Mouse (Mus musculus): ENCODE data around the gene Nudt8. TPM values are rescaled to one million over a fixed set of nuclear protein-coding genes. Genes with fewer than 3 reads are reported as not detected.
A peak's percentile ranks its signal among the peaks of the same experiment; 100 is the strongest.
"Not testable (repeated sequence)": the region's sequence is repeated elsewhere in the genome, so short reads cannot be mapped to it uniquely, and the experiment has no call there.

Gene Nudt8
- total RNA-seq (2021): 10 to 100 TPM; 18.3 to 20.2 TPM
- long read RNA-seq, experiment 1, transcript Nudt8-201 (4 exons, 787 nt): major isoform, 9 of 11 reads
- long read RNA-seq, experiment 1, partial matches to known transcripts: 0 of 11 reads
- long read RNA-seq, experiment 1, other reads (novel, unspliced or antisense): 1 of 11 reads
- long read RNA-seq, experiment 2, transcript Nudt8-201 (4 exons, 787 nt): major isoform, 15 of 15 reads
- long read RNA-seq, experiment 2, partial matches to known transcripts: 0 of 15 reads
- long read RNA-seq, experiment 2, other reads (novel, unspliced or antisense): 0 of 15 reads

DNA sequence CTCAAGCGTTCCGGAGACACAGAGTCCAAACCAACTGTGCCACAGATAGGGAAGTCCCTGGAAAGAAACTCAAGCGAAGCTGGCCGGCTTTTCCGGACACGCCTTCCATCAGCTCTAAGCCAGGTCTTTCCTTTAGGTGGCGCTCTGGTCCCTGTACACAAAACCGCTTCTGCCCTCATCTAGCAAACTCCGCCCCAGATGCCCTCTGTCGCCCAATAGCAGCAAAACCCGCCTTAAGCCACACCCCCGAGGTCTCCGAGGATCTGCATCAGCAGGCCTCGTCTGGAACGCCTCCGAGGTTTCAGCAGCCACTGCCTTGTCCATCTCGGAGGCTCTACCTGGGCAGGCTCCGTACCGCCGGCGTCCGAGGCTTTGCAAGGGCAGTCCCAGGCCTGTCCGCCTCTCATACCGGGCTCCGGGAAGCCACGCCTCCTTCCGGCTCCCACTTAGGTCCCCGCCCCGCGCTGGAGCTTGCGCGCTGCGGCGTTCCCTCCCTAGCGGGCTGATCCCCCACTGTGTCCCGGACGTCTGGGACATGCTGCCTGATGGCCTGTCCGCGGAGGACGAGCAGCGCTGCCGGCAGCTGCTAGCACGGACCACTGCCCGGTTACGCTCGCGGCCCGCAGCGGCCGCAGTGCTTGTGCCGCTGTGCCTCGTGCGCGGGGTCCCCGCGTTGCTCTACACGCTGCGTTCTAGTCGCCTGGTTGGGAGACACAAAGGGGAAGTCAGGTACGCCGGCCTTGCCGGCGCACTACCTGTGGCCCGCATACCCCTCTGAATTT, at the start of gene Nudt8, which contains the start of gene Gm49405:
Nudt8 (plus strand) TSS at position 462 of the 782 bp plus-strand sequence.
Gm49405 (plus strand) TSS at position 508 of the 782 bp plus-strand sequence.
- DNase-seq: peak; percentile 88

DNA sequence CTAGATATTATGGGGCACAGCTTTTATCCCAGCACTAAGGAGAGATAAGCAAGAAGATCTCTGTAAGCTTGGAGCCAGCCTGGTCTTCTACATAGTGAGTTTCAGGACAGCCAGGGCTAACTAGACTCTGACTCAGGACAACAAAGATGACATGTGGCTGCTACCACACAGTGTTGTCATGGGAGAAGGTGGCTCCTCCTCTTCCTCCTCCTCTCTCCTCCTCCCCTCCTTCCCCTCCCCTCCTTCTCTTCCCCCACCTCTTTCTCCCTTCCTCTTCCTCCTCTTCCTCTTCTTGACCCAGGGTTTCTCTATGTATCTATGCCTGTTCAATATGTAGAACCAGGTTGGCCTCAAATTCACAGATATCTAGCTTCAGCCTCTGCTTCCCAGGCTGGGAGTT, 48.9 kb upstream of the Nudt8 start:
- DNase-seq: no peak

DNA sequence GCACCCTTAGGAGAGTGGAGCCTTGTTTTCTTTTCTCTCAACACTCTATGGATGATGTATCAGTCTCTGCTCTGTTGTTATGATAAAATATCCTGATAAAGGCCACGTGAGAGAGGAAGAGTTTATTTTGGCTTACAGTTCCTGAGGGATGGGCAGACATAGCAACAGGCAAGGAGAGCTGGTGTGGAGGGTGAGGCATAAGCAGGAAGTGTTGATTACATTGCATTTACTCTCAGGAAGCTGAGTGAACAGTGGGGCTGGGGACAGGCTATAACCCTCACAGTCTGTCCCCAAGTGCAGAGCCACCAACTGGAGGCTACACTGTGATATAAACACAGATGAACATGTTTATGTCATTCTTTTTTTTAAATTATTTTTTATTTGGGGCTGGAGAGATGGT, 48.3 kb upstream of the Nudt8 start:
- no peak for DNase-seq

DNA sequence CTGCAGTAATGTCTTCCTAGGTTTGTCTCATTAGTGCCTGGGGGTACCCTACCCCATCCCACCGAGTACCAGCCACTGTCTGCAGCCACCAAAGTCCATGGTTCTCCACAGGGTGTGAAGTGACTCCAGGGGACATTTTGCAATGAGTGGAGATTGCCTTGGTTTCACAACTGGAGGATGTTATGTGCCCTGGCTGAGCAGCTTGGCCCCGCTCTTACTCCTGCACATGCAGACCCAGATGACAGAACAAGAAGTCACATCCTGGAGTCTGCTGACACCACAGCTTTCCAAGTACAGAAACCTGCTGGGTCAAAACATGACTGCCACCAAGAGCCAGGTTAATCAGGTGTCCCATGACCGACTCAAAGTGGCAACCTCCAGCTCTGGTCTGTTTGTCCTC, 45.3 kb upstream of the Nudt8 start:
- no peak for DNase-seq

DNA sequence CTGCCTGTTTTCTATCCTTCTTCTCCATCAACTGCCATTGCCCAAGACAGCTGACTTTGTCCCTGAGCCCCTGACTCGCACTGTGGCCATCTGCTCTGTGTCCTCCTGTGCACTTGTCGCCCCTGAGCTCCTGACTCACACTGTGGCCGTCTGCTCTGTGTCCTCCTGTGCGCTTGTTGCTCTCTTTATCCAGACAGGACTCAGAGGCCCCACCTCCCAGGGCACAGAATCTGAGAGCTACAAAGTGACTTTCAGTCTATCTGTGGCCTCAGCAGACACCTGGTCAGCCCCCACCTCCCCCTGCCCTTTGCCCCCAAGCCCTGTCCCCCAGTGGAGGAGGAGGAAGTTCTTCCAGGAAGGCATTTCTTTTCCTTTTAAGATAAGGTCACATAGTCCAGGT, 44.6 kb upstream of the Nudt8 start:
- no peak for DNase-seq

DNA sequence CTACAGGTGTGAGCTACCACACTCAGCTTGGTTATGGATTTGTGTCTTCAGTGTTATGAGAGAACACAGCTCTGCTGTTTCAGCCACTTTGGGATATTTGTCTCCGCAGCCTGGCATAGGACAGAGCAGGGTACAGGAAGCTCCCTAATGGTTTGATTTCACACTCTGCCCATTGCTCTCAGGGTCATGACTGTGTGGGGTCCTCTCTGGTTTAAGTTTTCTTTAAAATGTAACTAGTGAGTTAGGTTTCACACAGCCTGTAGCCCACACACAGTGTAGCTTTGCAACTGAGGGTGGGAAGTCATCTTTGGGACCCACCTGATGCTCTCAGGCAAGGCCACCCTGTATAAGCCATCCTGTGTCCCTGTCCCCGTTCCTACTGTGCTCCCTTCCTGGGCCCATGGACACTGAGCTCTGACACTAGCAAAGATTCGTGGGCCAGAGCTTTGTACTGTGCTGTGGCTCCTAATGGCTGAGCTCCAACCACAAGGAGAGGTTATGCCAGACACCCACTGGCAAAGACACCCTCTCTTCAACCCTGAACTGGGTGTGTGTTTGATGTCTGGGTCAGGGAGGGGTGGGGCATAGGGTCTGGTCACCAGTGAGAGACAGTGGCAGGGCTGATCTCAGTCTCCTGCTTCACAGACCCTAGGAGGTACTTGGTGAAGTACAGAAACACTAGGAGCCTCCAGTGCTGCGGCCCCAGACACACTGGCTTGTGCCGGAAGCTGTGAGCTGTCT, 42.9 kb upstream of the Nudt8 start:
- not testable (repeated sequence) for DNase-seq

DNA sequence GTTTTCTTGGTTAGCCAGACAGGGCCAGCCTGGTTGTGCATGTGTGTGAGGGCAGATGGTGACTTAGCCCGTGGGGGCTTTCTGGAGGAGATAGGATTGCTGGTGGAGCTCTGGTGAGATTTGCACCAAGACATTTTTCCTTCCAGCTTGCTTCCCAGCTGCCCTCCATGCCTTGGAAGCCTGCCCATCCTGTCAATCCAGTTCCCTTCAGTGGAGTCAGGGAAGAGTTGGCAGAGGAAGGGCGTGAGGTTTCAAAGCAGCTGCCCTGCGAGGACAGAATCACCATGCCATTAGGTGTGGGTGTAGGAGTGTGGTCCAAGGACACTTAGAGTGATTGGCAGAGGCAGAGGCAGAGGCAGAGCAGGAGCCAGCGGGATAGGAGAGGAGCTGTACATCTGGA, 41.9 kb upstream of the Nudt8 start, which contains the start of gene Aldh3b3:
Aldh3b3 (plus strand) TSS at position 176 of the 400 bp plus-strand sequence.
- DNase-seq: no peak

DNA sequence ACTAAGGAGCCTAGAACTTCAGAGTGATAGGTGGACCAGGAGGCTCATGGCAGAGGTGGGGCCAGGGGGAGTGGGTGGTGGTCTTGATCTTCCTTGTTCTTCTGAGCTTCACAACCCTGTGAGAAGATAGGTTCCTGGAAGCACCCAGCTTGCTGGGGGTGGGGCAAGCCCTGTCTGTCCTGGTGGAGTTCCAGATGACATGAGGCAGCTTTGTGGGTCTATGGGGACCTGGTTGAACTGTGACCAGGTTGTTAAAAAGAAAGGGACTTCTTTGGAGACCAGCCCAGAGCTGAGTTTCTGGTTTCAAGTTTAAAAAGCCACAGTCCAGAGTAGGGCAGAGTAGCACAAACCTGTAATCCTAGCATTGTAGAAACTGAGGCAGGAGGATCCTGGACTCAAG, 41.4 kb upstream of the Nudt8 start:
- DNase-seq: no peak

DNA sequence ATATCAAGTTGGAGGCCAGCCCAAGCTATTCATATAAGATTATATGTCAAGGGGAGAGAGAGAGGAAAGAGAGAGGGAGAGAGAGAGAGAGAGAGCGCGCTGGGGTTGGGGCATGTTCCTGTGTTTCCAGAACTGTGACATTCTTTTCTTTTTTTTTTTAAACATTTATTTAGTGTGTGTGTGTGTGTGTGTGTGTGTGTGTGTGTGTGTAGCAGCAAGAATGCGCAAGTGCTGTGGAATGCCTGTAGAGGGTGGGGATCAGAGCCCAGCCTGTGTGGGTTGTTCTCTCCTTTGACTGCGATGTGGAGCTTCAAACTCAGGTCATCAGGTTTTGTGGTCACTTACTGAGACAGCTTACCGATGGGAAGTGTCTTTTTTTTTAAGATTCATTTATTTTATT, 40.2 kb upstream of the Nudt8 start:
- DNase-seq: no peak

DNA sequence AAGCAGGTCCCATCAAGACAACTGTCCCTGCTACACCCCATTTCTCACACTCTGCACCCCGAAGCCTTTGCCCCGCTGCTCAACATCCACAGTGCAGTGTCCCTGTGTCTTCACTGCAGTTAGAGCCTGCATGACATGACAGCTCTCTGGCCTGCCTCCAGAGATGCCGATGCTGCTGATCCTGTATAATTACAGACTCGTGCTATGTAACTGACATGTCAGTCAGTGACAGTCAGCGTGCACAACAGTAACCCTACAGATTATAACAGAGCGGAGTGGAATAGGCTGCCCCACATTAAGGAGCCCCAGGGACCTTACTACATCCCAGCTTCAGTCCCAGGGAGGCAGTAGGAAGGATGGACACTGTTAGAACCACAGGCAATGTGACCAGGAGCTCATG, 38.6 kb upstream of the Nudt8 start:
- DNase-seq: not testable (repeated sequence)

DNA sequence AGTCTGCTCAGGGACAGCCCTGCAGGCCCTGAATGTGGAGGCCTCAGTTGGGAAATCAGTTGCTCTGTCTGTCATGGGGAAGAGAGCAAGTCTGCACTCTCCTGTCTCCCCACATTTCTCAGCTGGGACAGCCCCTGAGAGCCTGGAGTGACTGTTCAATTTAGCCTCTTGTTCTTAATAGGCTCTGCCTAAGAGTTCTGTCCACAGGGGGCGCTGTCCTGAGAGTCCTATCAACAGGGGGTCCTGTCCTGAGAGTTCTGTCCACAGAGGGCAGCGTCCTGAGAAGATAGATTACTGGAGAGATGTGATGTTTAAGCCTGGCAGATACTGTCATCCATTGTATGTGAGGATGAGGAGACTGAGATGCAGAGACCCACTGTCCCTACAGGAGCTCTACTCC, 37.9 kb upstream of the Nudt8 start:
- peak; percentile 52 for DNase-seq

DNA sequence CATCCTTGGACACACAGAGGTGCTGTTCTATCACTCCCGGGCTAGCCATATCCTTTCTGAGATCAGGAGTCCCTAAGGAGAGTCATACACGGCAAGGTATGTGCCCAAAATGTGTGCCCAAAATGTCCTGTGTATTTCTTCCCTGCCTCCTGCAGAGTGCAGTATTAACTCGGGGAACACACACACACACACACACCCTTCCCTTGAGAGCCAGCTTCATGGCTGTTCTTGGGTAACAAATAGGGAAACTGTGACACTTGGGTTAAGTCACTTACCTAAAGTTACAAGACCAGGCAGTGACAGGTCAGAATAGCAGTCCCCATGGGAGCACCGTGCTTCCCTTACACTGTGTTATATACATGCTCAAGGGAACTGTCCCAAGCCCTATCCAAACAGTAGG, 36.4 kb upstream of the Nudt8 start:
- no peak for DNase-seq

DNA sequence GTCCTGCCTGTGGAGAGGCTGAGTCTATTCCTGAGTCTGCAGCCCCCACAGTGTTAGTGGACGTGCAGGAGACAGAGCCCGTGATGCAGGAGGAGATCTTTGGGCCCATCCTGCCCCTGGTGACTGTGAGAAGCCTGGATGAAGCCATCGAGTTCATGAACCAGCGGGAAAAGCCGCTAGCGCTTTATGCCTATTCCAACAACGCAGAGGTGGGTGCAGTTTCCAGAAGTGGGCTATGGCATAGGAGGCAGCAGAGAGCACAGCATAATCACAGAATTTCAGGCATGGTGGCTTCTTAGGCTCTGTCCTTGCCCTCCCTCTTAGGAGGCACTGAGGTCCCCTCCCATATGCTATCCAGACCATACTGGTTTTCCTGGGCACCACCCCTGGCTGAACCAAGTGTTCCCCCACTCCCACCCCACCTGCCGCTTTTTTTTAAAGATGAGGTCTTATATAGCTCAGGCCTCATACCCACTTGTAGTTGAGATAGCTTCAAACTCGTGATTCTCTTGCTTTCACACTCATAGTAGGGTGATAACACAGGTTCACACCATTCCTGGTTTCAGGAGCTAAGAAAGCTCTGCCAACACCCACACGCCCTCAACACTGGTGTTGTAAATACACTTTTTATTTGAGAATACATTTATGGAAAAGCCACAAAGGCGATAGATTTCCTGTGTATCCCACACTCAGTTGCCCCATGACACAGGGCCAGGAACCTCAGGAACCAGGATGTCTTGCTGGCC, 33.9 kb upstream of the Nudt8 start:
- DNase-seq: no peak

DNA sequence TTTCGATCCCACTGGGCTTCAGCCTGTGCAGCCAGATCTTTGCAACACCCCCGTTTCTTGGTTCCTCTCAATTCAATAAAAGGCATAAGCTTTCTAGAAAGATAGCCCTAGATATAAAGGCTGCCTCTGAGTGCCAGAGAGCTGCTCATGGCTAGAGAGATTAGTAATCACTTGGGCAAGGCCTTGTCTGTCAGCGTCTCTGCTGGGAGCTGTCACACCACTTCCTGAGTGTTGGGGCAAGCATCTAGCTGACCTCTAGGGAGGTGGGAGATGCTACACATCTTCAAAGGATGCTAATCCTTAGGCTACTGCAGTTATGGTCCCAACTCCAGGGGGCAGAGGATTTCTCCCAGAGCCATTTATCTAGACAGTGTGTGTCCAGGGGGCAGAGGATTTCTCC, 33.1 kb upstream of the Nudt8 start:
- no peak for DNase-seq

DNA sequence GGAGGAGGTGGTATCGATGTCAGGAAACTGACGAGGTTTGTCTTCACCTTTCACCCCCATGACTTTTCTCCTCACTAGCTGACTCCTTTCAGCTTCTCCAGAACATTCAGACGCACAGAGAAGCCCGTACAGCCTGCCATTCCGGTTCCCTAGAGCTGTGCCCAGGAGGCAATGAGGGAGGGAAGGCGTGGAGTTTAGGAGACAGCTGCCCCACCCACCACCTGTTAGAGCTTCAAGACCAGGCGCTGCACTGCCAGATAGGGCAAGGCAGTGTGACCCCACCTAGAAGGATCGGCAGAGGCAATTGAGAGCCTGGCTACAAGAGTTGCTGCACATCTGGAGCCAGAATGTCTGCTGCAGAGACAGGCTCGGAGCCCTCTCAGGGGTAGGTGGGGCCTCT, 28.2 kb upstream of the Nudt8 start, which contains the start of gene Aldh3b2:
Aldh3b2 (plus strand) TSS at position 100 of the 400 bp plus-strand sequence.
- no peak for DNase-seq

DNA sequence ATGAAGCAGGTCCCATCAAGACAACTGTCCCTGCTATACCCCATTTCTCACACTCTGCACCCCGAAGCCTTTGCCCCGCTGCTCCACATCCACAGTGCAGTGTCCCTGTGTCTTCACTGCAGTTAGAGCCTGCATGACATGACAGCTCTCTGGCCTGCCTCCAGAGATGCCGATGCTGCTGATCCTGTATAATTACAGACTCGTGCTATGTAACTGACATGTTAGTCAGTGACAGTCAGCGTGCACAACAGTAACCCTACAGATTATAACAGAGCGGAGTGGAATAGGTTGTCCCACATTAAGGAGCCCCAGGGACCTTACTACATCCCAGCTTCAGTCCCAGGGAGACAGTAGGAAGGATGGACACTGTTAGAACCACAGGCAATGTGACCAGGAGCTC, 25.8 kb upstream of the Nudt8 start:
- not testable (repeated sequence) for DNase-seq

DNA sequence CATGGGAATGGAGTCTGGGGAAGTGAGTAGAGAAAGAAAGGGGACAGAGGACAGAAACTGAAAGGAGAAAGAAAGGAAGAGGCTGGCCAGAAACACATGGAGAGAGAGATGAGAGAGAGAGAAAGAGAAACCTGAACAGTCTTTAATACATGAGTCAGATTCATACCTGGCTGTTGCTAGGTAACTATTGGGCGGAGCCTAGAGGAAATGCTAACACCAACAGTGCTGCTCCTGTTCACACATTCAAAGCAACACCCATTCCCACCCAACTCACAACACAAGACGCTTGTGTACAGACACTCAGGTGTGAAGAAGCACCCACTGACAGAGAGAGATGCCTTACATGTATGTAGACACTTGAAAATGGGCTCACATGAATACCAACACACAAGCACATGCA, 24.5 kb upstream of the Nudt8 start:
- no peak for DNase-seq

DNA sequence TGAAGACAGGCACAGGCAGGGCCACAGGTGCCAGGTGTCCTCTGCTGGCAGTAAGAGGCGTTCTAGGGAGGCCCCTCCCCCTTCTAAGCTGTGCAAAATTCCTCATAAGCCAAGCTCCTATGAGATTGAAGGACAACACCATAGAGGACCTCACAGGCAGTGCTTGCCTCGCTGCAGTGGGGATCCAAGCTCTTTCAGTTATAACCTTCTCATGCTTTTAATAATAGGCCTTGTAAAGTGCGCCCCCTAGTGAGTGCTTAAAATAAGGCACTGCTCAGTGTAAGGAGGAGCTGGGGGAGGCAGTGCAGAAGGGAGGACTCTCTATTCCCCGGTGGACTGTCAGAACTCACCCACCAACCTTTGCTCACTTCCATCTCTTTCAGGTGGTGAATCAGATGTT, 20.1 kb upstream of the Nudt8 start:
- DNase-seq: peak; percentile 79

DNA sequence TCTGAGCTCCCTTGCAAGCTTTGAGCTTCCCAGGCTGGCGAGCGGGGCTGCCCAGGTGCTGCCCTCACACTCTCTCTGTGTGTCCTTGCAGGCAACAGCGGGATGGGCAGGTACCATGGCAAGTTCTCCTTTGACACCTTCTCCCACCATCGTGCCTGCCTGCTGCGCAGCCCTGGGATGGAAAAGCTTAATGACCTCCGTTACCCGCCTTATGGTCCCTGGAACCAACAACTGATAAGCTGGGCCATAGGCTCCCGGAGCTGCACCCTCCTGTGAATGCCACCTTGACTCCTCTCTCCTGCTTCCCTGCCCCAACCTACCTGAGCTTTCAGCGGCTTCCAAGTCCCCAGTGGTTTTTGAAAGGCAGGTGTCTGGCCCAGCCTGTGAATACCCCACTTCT, 19.5 kb upstream of the Nudt8 start:
- DNase-seq: no peak

DNA sequence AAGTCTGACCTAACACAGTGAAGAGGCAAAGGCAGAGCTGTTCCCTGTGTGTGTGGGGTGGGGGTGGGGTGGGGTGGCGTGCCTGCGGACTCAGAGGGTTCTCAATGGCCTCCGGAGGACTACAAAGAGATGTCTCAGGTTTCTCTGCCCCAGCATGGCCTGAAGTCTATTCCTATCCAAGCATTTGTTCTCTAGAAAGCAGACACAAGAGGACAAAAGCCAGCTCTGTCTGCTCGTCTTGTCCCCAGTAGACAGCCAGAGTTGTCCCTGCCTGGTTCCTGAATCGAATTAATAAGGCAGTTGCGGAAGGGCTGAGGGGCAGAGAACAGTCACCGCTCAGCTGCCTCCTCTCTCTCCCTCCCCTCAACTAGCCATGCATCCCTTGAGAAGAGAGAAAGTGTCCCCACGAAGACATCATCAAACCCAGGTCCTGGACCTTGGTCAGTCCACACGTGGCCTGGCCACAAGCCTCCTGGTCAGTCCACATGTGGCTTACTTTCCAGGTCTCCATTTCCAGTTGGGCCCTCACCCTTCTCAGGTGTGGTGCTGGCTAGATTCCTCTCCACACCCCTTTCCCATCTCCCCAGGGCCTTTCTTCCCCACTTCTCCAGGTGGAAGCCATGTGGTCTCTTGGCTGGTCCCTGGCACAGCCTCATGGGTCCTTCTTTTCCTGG, 16.7 kb upstream of the Nudt8 start:
- DNase-seq: no peak

DNA sequence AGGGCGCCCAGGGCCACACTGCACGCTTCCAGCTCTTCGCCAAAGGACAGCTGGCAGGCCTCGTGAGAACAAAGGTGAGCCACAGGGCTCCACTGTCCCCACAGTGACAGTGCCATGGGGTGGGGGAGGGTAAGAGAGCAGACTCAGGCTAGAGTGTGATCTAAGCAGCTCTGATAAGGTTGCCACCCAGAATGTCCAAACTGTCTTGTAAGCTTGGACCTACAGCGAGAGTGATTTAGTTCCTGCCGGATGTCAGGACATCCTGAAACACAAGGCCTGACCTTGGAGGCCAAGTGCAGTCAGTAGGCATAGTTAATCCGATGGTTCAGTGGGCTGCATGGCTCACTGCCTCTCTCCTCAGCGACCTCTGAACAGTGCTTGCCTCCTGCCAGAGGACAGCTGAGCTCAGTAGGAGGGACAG, 15.1 kb upstream of the Nudt8 start:
- DNase-seq: no peak

DNA sequence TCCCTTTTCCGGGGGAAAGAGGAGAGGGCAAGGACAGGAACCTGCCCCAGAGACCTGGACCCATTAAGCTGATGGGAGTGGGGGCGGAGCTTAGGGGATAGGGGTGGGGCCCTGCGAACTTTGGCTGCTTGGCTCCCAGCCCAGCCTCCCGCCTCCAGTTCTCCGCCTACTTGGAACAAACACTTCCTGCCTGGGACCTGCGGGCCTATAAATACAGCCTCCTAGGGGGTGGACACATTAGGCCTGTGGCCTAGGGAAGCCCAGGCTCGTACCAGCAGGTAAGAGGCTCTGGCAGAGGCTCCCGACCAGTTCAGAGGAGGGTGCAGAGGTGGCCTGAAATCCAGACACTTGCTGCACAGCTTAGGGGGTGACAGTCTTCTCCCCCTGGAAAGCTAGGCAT, 14.0 kb upstream of the Nudt8 start, which contains the start of gene Acy3:
Acy3 (plus strand) TSS at position 237 of the 400 bp plus-strand sequence.
- DNase-seq: peak; percentile 82

All from gastrocnemius, postnatal 10 days (tissue).